Mouse (Mus musculus) heart, postnatal 25 days (tissue): ENCODE measurements around the gene Cited4. TPM values are rescaled to one million over a fixed set of nuclear protein-coding genes. Genes with fewer than 3 reads are reported as not detected.

Experiments
- DNase-seq: peaks from one replicate; pipeline ENCODE4 v3.0.0; 2022; ENCODE audit warnings: low spot score
- intact Hi-C: fragments of 180-260 bp; cut with DNase I; formaldehyde crosslinking; loops from one replicate; pipeline ENCODE4 v1.15.1; 2025
- total RNA-seq, 2 experiments: library from RNA; stranded (reverse); gene quantifications; 2 replicates each; pipeline ENCODE4 v1.2.3; 2021

Cited4 gene
- 10 to 100 TPM; 46.4 to 61.3 TPM for total RNA-seq

DNA sequence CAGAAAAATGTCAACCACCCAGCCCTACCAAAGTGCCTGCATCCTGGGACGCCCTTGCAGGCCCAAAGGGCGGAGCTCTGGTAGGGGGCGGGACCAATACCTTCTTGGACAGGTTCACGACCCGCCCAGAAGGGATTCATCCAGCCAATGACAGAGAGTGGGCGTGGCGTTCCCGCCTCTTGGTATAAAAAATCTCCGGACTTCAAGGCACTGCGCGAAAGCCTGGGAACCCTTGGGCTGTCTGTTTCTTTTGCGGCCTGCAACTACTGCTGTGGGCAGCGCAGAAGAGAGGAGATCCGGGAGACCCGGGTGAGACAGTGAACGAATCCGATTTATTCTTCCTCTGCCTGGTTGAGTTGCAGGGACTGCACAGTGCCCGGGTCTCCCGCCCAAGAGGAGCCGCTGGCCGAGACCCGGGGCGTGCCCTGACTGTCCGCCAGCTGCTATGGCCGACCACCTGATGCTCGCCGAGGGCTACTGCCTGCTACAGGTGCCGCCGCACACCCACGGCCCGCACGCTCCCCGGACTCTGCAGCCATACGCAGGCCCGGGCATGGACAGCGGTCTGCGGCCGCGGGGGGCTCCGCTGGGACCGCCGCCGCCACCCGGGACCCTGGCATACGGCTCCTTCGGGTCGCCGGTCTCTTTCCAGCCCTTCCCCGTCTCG is at the start of gene Cited4:
Cited4 (plus strand) TSS at position 215 of the 667 bp plus-strand sequence.
- DNase-seq = peak; percentile 74
- intact Hi-C loops = loop anchor here (2.0 to 5.0 kb wide), 2 partner anchors 52 to 74 kb away; no protein-coding TSS in a partner anchor

DNA sequence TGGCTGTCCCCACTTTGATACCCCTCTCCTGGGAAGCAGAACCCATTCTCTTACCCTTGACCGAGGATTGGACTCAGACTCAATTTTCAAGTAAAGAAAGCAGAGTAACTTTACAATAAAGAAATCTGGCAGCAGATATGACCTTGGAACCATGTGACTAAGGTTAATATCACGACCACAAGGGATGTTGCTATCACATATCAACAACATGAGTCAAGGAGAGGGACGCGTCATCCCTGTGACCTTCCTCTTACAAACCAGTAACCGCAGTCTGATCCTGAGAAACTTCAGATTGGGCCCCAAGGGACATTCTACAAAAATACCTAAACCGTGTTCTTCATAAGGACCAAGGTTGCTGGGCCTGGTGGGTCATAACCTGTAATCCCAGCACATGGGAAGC is 38.6 kb upstream of the Cited4 start:
- no peak for DNase-seq
- intact Hi-C loops = no loop called here

DNA sequence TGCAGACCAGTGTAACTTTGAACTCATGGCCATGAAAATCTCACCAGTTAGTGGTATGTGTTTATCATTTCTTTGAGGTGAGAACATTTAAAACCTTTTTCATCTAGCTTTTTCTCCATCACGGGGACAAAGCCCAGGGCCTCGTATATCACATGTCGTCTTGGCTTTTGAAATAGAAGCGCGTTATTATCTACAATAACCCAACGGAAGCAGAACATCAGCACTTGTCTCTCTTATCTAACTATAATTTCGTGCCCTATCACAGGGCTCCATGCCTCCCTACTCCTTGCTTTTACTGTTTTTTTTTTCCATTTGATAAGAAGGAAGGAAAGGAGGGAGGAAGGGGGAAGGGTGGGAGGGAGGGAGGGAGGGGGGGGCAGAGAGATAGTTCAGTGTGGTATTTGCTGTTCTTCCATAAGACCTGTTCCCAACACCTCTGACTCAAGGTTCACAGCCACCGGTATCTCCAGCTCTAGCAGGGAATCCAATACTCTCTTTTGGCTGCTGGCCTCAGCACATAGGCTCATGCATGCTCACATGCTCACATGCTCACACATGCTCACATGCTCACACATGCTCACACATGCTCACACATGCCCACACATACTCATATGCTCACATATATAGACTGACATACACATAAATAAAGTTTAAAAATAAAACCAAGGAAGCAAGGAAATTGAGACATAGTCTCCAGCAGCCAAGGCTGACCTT is 36.0 kb upstream of the Cited4 start:
- intact Hi-C loops = no loop called here

DNA sequence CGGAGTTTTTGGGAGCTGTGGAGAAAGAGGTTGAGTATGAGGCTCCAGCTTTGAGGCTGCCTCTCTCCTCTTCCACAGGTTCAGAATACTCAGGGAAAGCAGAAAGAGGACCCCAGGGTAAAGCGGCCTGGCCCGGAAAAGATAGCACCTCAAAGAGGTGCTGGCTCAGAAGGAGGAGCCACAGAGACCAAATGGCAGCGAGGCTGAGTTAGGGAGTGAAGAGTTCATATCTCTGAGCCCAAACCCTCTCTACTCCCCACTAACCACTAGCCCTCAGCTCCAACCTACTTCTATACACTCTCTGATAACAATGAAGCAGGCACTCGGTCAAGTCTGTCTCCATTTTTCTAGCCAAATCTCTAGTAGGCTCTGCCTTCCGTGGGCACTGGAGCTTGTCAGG is 34.5 kb upstream of the Cited4 start:
- intact Hi-C loops = no loop called here
- DNase-seq = no peak

More for the DNA sequence above, 36.0 kb upstream of the Cited4 start:
- no peak for DNase-seq

- DNase-seq = no peak
- intact Hi-C loops = no loop called here
Measured at GRCm38 (mm10) chr4:120635351-120635750, 31.0 kb upstream of the Cited4 start.

DNA sequence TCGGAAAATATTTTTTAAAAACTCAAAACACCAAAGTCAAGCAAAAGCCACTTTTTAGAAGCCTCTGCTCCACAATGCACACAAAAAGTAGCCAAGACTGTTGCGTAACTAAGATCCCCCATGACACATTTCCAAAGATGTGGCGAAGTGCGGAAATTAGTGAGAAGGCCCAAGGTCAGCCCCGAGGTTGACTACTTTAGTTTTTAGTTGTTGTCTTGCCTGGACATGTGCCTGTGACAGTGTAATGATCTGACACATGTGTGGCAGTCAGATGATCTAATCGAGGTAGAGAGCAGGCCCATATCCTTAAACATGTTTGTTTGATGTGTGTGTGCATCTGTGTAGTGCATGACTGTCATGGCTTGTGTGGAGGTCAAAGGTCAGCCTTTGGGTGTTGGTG is 24.4 kb upstream of the Cited4 start:
- intact Hi-C loops = no loop called here
- no peak for DNase-seq

DNA sequence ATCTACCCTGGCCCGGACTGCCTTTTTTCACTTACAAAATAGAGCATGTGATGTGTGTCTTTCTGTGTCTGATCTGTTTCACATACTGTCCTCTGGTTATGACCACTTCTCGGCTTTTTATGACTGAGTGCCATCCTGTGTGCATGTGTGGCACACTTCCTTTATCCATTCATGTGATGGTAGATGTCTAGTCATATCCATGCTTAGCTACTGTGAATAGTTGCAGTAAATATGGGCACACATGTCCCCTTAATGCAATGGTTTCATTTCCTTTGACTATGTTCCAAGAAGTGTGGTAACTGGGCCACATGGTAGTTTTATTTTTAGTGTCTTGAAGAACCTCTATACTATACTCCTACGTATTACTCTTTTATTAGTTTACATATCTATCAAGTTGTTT is 22.5 kb upstream of the Cited4 start:
- intact Hi-C loops = no loop called here

DNA sequence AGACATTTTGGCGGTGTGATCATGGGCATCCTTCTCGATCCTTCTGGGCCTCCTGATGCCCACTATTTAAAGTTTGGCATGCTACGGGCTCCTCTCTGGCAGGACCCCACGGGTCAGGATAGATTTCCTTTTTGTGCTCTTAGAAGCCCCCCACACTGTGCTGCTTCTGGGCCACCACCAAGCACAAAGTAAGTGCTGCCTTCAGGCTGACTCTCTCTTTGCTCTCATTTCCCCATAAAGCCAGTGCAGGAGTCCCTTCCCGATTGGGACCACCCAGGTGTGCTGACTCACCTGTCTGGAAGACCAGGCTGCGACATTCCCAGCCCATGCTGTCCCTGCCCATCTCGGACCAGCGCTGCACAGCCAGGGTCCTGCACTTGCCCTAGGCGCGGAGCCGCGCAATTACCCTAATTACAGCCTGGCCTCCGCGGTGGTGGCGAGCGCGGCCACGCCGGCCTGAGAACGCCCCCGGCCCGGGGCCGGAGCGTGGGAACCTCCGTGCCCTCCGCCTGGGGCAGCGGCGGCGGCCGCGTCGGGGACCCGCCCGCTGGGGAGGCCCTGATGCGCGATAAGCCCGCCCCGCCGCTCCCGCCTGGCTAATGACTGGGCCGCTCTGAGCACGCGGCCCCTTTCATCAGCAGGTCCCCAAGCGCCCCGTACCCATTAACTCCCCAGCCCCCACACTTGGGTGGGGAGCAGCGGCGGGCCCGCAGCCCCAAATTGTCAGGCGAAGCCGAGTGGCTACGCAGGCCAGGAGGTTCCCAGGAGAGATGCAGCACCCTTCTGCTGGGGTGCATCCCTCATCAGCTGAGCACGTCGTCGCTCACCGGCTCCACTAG is 16.8 kb upstream of the Cited4 start:
- no peak for DNase-seq
- intact Hi-C loops = no loop called here

More for the DNA sequence above, 22.5 kb upstream of the Cited4 start:
- DNase-seq = no peak

GRCm38 (mm10) chr4:120650208-120650592 is 16.2 kb upstream of the Cited4 start:
- DNase-seq = no peak
- intact Hi-C loops = no loop called here

- no peak for DNase-seq
- intact Hi-C loops = no loop called here
Measured at GRCm38 (mm10) chr4:120655898-120656297, 10.5 kb upstream of the Cited4 start.

GRCm38 (mm10) chr4:120660485-120660884 is 5.9 kb upstream of the Cited4 start:
- intact Hi-C loops = no loop called here
- DNase-seq = no peak

DNA sequence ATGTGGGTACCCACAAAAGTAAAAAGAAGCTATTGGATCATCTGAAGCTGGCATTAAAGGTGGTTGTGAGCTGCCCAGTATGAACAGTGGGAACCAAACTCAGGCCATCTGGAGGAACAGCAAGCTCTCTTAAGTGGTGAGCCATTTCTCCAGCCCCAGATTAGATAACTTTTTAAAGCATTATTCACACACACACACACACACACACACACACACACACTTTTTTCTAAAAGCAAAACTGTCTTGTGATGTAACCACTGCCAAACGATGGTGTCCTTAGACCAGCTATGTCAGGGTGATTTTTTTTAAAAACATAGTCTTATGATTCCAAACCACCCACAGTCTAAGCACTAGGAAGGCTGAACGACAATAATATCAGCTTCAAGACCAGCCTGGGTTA is 1.8 kb upstream of the Cited4 start:
- intact Hi-C loops = no loop called here
- DNase-seq = no peak

- intact Hi-C loops = loop anchor here (5.0 kb wide), 1 partner anchor 73 kb away; no protein-coding TSS in a partner anchor
- no peak for DNase-seq
Measured at GRCm38 (mm10) chr4:120665144-120665700, 1.1 kb upstream of the Cited4 start.

DNA sequence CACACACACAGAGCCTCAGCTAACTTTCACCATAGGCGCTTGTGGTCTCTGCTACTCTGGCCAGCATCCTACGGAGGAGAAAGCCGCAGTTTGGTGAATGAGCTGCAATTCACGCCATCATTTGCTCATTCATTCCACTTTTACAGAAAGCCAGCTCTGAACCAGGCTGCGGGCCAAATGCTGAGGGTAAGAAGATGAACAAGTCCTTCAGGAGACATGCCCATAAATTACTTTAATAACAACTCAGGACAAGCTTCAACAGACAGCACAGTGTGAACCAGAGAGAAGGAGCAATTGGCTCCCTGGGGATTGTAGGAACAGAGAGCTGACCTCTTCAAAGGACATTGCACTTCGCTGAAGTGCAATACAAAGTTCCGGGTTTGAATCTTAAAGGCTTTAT is 590 bp upstream of the Cited4 start:
- DNase-seq = no peak
- intact Hi-C loops = loop anchor here (2.0 to 5.0 kb wide), 2 partner anchors 51 to 73 kb away; no protein-coding TSS in a partner anchor

DNA sequence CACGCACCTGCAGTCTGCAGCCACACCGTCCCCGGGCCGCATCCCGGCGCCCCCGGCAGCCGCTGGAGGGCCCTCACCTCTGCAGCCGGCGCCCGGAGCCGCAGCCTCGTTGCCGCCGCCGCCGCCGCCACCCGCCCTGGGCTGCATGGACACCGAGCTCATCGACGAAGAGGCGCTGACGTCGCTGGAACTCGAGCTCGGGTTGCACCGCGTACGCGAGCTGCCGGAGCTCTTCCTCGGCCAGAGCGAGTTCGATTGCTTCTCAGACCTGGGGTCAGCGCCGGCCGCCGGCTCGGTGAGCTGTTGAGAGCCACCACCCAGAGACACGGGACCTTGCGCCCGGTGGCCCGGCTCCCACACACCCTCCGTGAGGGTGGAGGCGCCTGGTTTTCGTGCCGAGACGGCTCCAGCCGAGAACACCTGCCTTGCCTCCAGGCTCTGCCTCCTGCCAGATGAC is 701 bp downstream of the Cited4 start:
- peak; percentile 27 for DNase-seq
- intact Hi-C loops = loop anchor here (2.0 to 5.0 kb wide), 2 partner anchors 52 to 75 kb away; no protein-coding TSS in a partner anchor

DNA sequence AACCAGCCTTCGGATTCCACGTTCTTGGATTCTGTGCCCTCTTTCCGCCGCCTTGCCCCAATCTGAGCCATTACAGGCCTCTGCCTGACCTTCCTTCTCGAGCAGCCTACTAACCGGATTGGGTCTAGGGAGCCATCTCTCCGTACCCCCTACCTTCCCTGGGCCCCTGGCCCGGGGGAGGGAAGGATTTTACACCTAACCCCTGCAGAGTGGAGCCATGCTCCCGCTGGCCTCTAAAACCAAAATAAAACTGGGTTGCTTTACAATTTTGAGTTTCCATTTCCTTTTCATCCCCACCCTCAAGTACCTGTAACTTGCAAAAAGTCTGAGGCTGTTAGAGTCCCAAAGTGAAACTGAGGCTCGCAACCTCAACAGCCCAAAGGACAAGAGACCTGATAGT is 1.2 kb downstream of the Cited4 start:
- DNase-seq = no peak
- intact Hi-C loops = loop anchor here (2.0 to 5.0 kb wide), 2 partner anchors 53 to 75 kb away; no protein-coding TSS in a partner anchor

GRCm38 (mm10) chr4:120668551-120668950 is 2.2 kb downstream of the Cited4 start:
- no peak for DNase-seq
- intact Hi-C loops = loop anchor here (5.0 kb wide), 1 partner anchor 76 kb away; no protein-coding TSS in a partner anchor

DNA sequence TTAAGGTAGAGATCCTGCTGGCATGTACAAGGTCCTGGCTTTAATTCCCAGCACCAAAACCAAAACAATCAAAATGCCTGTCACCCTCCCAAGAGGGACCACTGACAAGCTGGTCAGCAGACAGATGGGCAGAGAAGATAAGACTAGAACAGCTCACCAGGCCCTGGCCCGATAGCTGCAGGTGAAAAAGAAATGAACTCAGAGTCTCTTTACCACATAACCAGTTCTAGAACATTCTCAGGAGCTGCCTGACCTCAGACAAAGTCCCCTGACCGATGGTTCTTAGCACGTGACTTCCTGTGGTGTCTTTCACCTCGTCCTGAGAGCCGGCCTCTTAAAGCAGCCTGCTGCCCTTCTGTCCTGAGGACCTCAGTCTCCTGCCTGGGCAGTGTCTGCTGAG is 3.2 kb downstream of the Cited4 start:
- no peak for DNase-seq

DNA sequence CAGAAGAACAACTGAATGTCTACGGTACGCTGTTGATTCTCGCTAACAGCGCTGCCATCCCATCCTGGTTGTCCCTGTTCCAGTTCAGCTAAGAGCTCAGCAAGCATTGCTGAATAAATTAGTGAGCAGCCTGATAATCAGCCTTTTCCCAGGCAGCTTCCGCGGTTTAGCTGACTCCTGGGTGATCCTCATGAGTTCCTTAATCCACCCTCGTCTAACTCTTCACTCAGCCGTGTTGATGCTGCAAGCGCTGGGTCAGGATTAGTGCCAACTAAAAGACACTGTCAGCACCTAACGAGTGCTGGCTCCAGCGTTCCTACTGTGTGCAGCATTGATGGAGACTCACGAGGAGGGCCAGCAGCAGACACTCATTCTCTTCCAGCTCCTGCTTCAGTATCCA is 4.7 kb downstream of the Cited4 start:
- no peak for DNase-seq
- intact Hi-C loops = no loop called here

More for the DNA sequence above, 3.2 kb downstream of the Cited4 start:
- intact Hi-C loops = loop anchor here (5.0 kb wide), 1 partner anchor 77 kb away; no protein-coding TSS in a partner anchor

- DNase-seq = no peak
- intact Hi-C loops = no loop called here
Measured at GRCm38 (mm10) chr4:120673606-120674005, 7.2 kb downstream of the Cited4 start.
